Mouse (Mus musculus) stomach, embryonic 15.5 days (tissue): ENCODE results near the gene Abr. TPM values are rescaled to one million over a fixed set of nuclear protein-coding genes. Genes with fewer than 3 reads are reported as not detected.

Source experiments
- ATAC-seq: fragments of 200-750 bp; cut with Nextera tagmentation; 2 replicates; pipeline ENCODE4 v1.8.0; 2017; ENCODE audit warnings: low read depth, moderate number of reproducible peaks, moderate TSS enrichment; ENCODE audit not compliant: insufficient read depth, low FRiP score
- H3K27ac ChIP-seq: fragments of 300-500 bp; sonication (generic); 2 replicates; pipeline ENCODE4 v1.5.1; 2015; ENCODE audit warnings: mild to moderate bottlenecking, inconsistent platforms
- H3K27me3 ChIP-seq: fragments of 300-500 bp; sonication (generic); replicated peaks from 2 replicates; pipeline ENCODE4 v1.6.1; 2015; ENCODE audit warnings: inconsistent platforms
- H3K36me3 ChIP-seq: fragments of 300-500 bp; sonication (generic); 2 replicates; pipeline ENCODE4 v1.6.1; 2015; ENCODE audit warnings: inconsistent platforms
- H3K4me1 ChIP-seq: fragments of 300-500 bp; sonication (generic); 2 replicates; pipeline ENCODE4 v1.6.1; 2015; ENCODE audit warnings: inconsistent platforms
- H3K4me2 ChIP-seq: fragments of 300-500 bp; sonication (generic); 2 replicates; pipeline ENCODE4 v1.6.1; 2015; ENCODE audit warnings: mild to moderate bottlenecking, inconsistent platforms
- H3K4me3 ChIP-seq: fragments of 300-500 bp; sonication (generic); replicated peaks from 2 replicates; pipeline ENCODE4 v1.5.1; 2015; ENCODE audit warnings: inconsistent platforms
- H3K9ac ChIP-seq: fragments of 300-500 bp; sonication (generic); 2 replicates; pipeline ENCODE4 v1.6.1; 2015; ENCODE audit warnings: inconsistent platforms
- H3K9me3 ChIP-seq: fragments of 300-500 bp; sonication (generic); 2 replicates; pipeline ENCODE4 v1.6.1; 2016; ENCODE audit warnings: inconsistent platforms
- WGBS: fragments of 180-500 bp; shearing (Covaris S2); methylation state at CpG from one replicate; pipeline ENCODE4 v1.1.7; 2015; 5-methylcytosine and 5-hydroxymethylcytosine counted together
- polyA plus RNA-seq: library from polyadenylated mRNA; unstranded; fragments of >200 nt; fragmentation: Nextera tagmentation; extraction: Ambion mirVana; gene quantifications from 2 replicates; pipeline ENCODE4 v1.2.1, GENCODE M21; 2015

The Abr gene
- polyA plus RNA-seq, 1 experiment from 2014 or later: 37.4 TPM

- Histone ChIP-seq H3K9ac (no peak overlapping the region), H3K36me3 (no peaks in the 10 kb centered on the region), H3K4me3 (no peak overlapping the region), H3K4me1 (peaks cover 4% of the 10 kb centered on the region), H3K27ac (no peak overlapping the region), H3K9me3 (no peaks in the 10 kb centered on the region), H3K4me2 (no peak overlapping the region), H3K27me3 (no peaks in the 10 kb centered on the region)
- 79% methylated on average over 11 of the region's 11 CpGs for WGBS
- no peak for ATAC-seq
Observed at GRCm38 (mm10) chr11:76392996-76393395, 229.1 kb downstream of the Abr start.

GRCm38 (mm10) chr11:76392532-76392931 is 229.6 kb downstream of the Abr start:
- Histone ChIP-seq H3K4me1 (peaks cover 4% of the 10 kb centered on the region), H3K9ac (no peak overlapping the region), H3K9me3 (no peaks in the 10 kb centered on the region), H3K4me2 (no peak overlapping the region), H3K4me3 (no peak overlapping the region), H3K27ac (no peak overlapping the region), H3K27me3 (no peaks in the 10 kb centered on the region), H3K36me3 (no peaks in the 10 kb centered on the region)
- no peak for ATAC-seq
- 85% methylated on average over 7 of the region's 7 CpGs for WGBS

GRCm38 (mm10) chr11:76388711-76389110 is 233.4 kb downstream of the Abr start:
- Histone ChIP-seq H3K27ac (peak overlapping the region; percentile 54; the same call in 1 of the 2 replicates), H3K4me2 (peak overlapping the region; percentile 36), H3K27me3 (no peaks in the 10 kb centered on the region), H3K9me3 (no peaks in the 10 kb centered on the region), H3K4me1 (peaks cover 8% of the 10 kb centered on the region), H3K36me3 (no peaks in the 10 kb centered on the region), H3K9ac (no peak overlapping the region), H3K4me3 (no peak overlapping the region)
- no peak for ATAC-seq
- WGBS: 36% methylated on average over 7 of the region's 7 CpGs

- Histone ChIP-seq H3K4me3 (no peak overlapping the region), H3K4me1 (peaks cover 16% of the 10 kb centered on the region; the same call in 1 of the 2 replicates), H3K4me2 (no peak overlapping the region), H3K9me3 (no peaks in the 10 kb centered on the region), H3K27ac (no peak overlapping the region), H3K36me3 (no peaks in the 10 kb centered on the region), H3K9ac (no peak overlapping the region), H3K27me3 (no peaks in the 10 kb centered on the region)
- WGBS: 91% methylated on average over 1 of the region's 1 CpGs
- no peak for ATAC-seq
Observed at GRCm38 (mm10) chr11:76387097-76387496, 235.0 kb downstream of the Abr start.

GRCm38 (mm10) chr11:76385746-76386145 is 236.4 kb downstream of the Abr start:
- Histone ChIP-seq H3K4me2 (no peak overlapping the region), H3K36me3 (no peaks in the 10 kb centered on the region), H3K4me1 (peaks cover 20% of the 10 kb centered on the region; the same call in 1 of the 2 replicates), H3K4me3 (no peak overlapping the region), H3K9ac (no peak overlapping the region), H3K27me3 (no peaks in the 10 kb centered on the region), H3K27ac (no peak overlapping the region), H3K9me3 (no peaks in the 10 kb centered on the region)
- no peak for ATAC-seq
- 56% methylated on average over 3 of the region's 3 CpGs for WGBS

- Histone ChIP-seq H3K9me3 (no peaks in the 10 kb centered on the region), H3K9ac (no peak overlapping the region), H3K27me3 (no peaks in the 10 kb centered on the region), H3K4me2 (no peak overlapping the region), H3K36me3 (no peaks in the 10 kb centered on the region), H3K4me3 (no peak overlapping the region), H3K4me1 (peaks cover 26% of the 10 kb centered on the region), H3K27ac (peak overlapping the region; percentile 11; the same call in 1 of the 2 replicates)
- ATAC-seq: no peak
- WGBS: 83% methylated on average over 4 of the region's 4 CpGs
Observed at GRCm38 (mm10) chr11:76385017-76385416, 237.1 kb downstream of the Abr start.

- Histone ChIP-seq H3K4me3 (no peak overlapping the region), H3K27me3 (no peaks in the 10 kb centered on the region), H3K27ac (peak overlapping the region; percentile 5; the same call in 1 of the 2 replicates), H3K36me3 (no peaks in the 10 kb centered on the region), H3K9me3 (no peaks in the 10 kb centered on the region), H3K9ac (no peak overlapping the region), H3K4me2 (no peak overlapping the region), H3K4me1 (peaks cover 31% of the 10 kb centered on the region)
- ATAC-seq: no peak
- WGBS: 67% methylated on average over 5 of the region's 5 CpGs
Observed at GRCm38 (mm10) chr11:76384307-76384706, 237.8 kb downstream of the Abr start.

GRCm38 (mm10) chr11:76382711-76383324 is 239.3 kb downstream of the Abr start:
- no peaks in the 10 kb centered on the region for H3K27me3 ChIP-seq
- 54% methylated on average over 13 of the region's 13 CpGs for WGBS
- H3K36me3 ChIP-seq: no peaks in the 10 kb centered on the region
- H3K27ac ChIP-seq: peak overlapping the region; percentile 67; the same call in 1 of the 2 replicates
- no peak overlapping the region for H3K4me2 ChIP-seq
- peaks cover 27% of the 10 kb centered on the region for H3K4me1 ChIP-seq
- no peaks in the 10 kb centered on the region for H3K9me3 ChIP-seq
- H3K4me3 ChIP-seq: no peak overlapping the region
- no peak; the same call in 1 of the 2 replicates for ATAC-seq
- H3K9ac ChIP-seq: no peak overlapping the region

- H3K27me3 ChIP-seq: no peaks in the 10 kb centered on the region
- ATAC-seq: no peak
- no peak overlapping the region for H3K4me2 ChIP-seq
- no peak overlapping the region for H3K9ac ChIP-seq
- WGBS: 68% methylated on average over 15 of the region's 15 CpGs
- H3K4me1 ChIP-seq: peaks cover 27% of the 10 kb centered on the region
- H3K9me3 ChIP-seq: no peaks in the 10 kb centered on the region
- no peak overlapping the region for H3K4me3 ChIP-seq
- no peaks in the 10 kb centered on the region for H3K36me3 ChIP-seq
- H3K27ac ChIP-seq: no peak overlapping the region
Observed at GRCm38 (mm10) chr11:76381201-76381885, 240.8 kb downstream of the Abr start.

GRCm38 (mm10) chr11:76379921-76380544 is 242.1 kb downstream of the Abr start:
- H3K27ac ChIP-seq: peak overlapping the region; percentile 22; the same call in 1 of the 2 replicates
- no peaks in the 10 kb centered on the region for H3K36me3 ChIP-seq
- no peak overlapping the region for H3K4me2 ChIP-seq
- peaks cover 32% of the 10 kb centered on the region for H3K4me1 ChIP-seq
- H3K9ac ChIP-seq: no peak overlapping the region
- H3K27me3 ChIP-seq: no peaks in the 10 kb centered on the region
- H3K4me3 ChIP-seq: no peak overlapping the region
- no peaks in the 10 kb centered on the region for H3K9me3 ChIP-seq
- no peak for ATAC-seq
- WGBS: 31% methylated on average over 11 of the region's 11 CpGs

GRCm38 (mm10) chr11:76376425-76376824 is 245.7 kb downstream of the Abr start:
- no peaks in the 10 kb centered on the region for H3K27me3 ChIP-seq
- 80% methylated on average over 3 of the region's 3 CpGs for WGBS
- ATAC-seq: no peak
- H3K4me3 ChIP-seq: no peak overlapping the region
- no peaks in the 10 kb centered on the region for H3K9me3 ChIP-seq
- H3K9ac ChIP-seq: no peak overlapping the region
- H3K4me2 ChIP-seq: no peak overlapping the region
- no peaks in the 10 kb centered on the region for H3K36me3 ChIP-seq
- no peak overlapping the region for H3K27ac ChIP-seq
- H3K4me1 ChIP-seq: peaks cover 42% of the 10 kb centered on the region
